Mouse (Mus musculus) lung, postnatal 0 days (tissue): ENCODE measurements at regions not wholly inside any gene's neighbourhood (a gene's known extent, or its start where the extent isn't known, plus 50 kb on each side); places are given as distances from the start of the nearest gene placed in this dataset.

ENCODE experiments used
- CTCF ChIP-seq: IDR thresholded peaks from 2 replicates; pipeline ENCODE4 v1.5.1; 2016; ENCODE audit warnings: antibody characterized with exemption, mild to moderate bottlenecking
- EP300 ChIP-seq: IDR thresholded peaks from 2 replicates; pipeline ENCODE4 v1.6.1; 2016; ENCODE audit warnings: antibody characterized with exemption, mild to moderate bottlenecking, control low read depth

- TF ChIP-seq EP300, result no peak
- no peak for TF ChIP-seq CTCF
Observed at GRCm38 (mm10) chr14:16109414-16109813, 139.7 kb upstream of the Ngly1 start.
